Mouse (Mus musculus) splenic B cell, adult 2 months (primary cell): Measurements from ENCODE around the gene Snx11.
"Not testable (repeated sequence)": the region's sequence is repeated elsewhere in the genome, so short reads cannot be mapped to it uniquely, and the experiment has no call there.

Experiments used
- DNase-seq: peaks from one replicate; pipeline ENCODE4 v3.0.0-alpha.2; 2011; ENCODE audit warnings: low read depth, low spot score
- H3K27me3 ChIP-seq: 2 replicates; pipeline ENCODE4 v1.6.1; 2012; ENCODE audit warnings: mild to moderate bottlenecking, low read length, moderate library complexity, mixed read lengths; ENCODE audit not compliant: control insufficient read depth, poor library complexity, insufficient read depth, severe bottlenecking
- H3K36me3 ChIP-seq: 2 replicates; pipeline ENCODE4 v1.6.1; 2012; ENCODE audit warnings: mild to moderate bottlenecking, low read length, moderate library complexity, mixed read lengths; ENCODE audit not compliant: control insufficient read depth, poor library complexity, insufficient read depth, severe bottlenecking

Gene Snx11

GRCm38 (mm10) chr11:96781425-96781824 lies 4.1 kb upstream of the Snx11 start:
- Histone ChIP-seq H3K27me3 (no peaks in the 10 kb centered on the region), H3K36me3 (no peaks in the 10 kb centered on the region)
- DNase-seq = peak; percentile 40

- H3K27me3 ChIP-seq = no peaks in the 10 kb centered on the region
- no peaks in the 10 kb centered on the region for H3K36me3 ChIP-seq
- no peak for DNase-seq
Measured at GRCm38 (mm10) chr11:96780306-96780705, 2.9 kb upstream of the Snx11 start.

GRCm38 (mm10) chr11:96778061-96778627 lies 785 bp upstream of the Snx11 start:
- not testable (repeated sequence) for H3K36me3 ChIP-seq, DNase-seq

GRCm38 (mm10) chr11:96776068-96776467 lies 1.3 kb downstream of the Snx11 start:
- Histone ChIP-seq H3K36me3 (peaks cover 3% of the 10 kb centered on the region; the same call in 1 of the 2 replicates), H3K27me3 (no peaks in the 10 kb centered on the region)
- DNase-seq = peak; percentile 41

More at GRCm38 (mm10) chr11:96778061-96778627, 785 bp upstream of the Snx11 start:
- H3K27me3 ChIP-seq = not testable (repeated sequence)

- Histone ChIP-seq H3K27me3 (no peaks in the 10 kb centered on the region), H3K36me3 (peaks cover 5% of the 10 kb centered on the region; the same call in 1 of the 2 replicates)
- DNase-seq = peak; percentile 18
Measured at GRCm38 (mm10) chr11:96775665-96776064, 1.7 kb downstream of the Snx11 start.

- no peak for DNase-seq
Measured at GRCm38 (mm10) chr11:96775063-96775462, 2.3 kb downstream of the Snx11 start.

GRCm38 (mm10) chr11:96774536-96774935 lies 2.8 kb downstream of the Snx11 start:
- Histone ChIP-seq H3K36me3 (peaks cover 11% of the 10 kb centered on the region), H3K27me3 (no peaks in the 10 kb centered on the region)
- peak; percentile 74 for DNase-seq

More at GRCm38 (mm10) chr11:96775063-96775462, 2.3 kb downstream of the Snx11 start:
- peaks cover 10% of the 10 kb centered on the region for H3K36me3 ChIP-seq
- no peaks in the 10 kb centered on the region for H3K27me3 ChIP-seq

GRCm38 (mm10) chr11:96772413-96772812 lies 4.9 kb downstream of the Snx11 start:
- H3K36me3 ChIP-seq = peaks cover 19% of the 10 kb centered on the region
- H3K27me3 ChIP-seq = no peaks in the 10 kb centered on the region
- no peak for DNase-seq

GRCm38 (mm10) chr11:96771274-96771975 lies 5.9 kb downstream of the Snx11 start:
- no peak for DNase-seq

GRCm38 (mm10) chr11:96768240-96768639 lies 9.1 kb downstream of the Snx11 start:
- H3K36me3 ChIP-seq = peaks cover 19% of the 10 kb centered on the region
- DNase-seq = no peak
- H3K27me3 ChIP-seq = no peaks in the 10 kb centered on the region

More at GRCm38 (mm10) chr11:96771274-96771975, 5.9 kb downstream of the Snx11 start:
- Histone ChIP-seq H3K27me3 (no peaks in the 10 kb centered on the region), H3K36me3 (peaks cover 19% of the 10 kb centered on the region)

- no peak for DNase-seq
- H3K27me3 ChIP-seq = no peaks in the 10 kb centered on the region
Measured at GRCm38 (mm10) chr11:96767096-96767495, 10.3 kb downstream of the Snx11 start.

GRCm38 (mm10) chr11:96766555-96766954 lies 10.8 kb downstream of the Snx11 start:
- Histone ChIP-seq H3K27me3 (no peaks in the 10 kb centered on the region), H3K36me3 (peaks cover 18% of the 10 kb centered on the region)
- DNase-seq = no peak

More at GRCm38 (mm10) chr11:96767096-96767495, 10.3 kb downstream of the Snx11 start:
- H3K36me3 ChIP-seq = peaks cover 18% of the 10 kb centered on the region

GRCm38 (mm10) chr11:96765645-96766044 lies 11.7 kb downstream of the Snx11 start:
- DNase-seq = peak; percentile 53
- Histone ChIP-seq H3K36me3 (peaks cover 14% of the 10 kb centered on the region), H3K27me3 (no peaks in the 10 kb centered on the region)

- H3K27me3 ChIP-seq = no peaks in the 10 kb centered on the region
- DNase-seq = no peak
- H3K36me3 ChIP-seq = peaks cover 9% of the 10 kb centered on the region
Measured at GRCm38 (mm10) chr11:96764511-96765350, 12.6 kb downstream of the Snx11 start.
